Comparison of ENCODE assay signal across 25 mouse cellular contexts in the genomic region with DNA sequence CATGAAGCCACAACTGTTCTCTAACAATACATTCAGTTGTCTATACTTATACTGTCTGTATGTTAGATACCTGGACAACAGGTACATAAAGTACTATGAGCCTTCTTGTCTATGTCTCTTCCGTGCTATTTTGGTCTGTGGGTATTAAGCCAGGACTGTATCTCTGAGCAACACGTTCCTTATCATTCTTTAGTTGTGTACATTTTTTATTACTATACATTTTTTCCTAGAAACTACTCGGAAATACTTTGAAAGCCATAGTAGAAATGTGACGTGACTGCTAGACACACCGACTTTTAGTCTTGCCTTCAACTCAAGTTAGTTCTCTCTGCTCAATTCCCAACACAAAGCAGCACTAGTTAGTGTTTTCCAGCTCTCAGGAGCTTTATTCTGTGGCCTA. TPM values are rescaled to one million over a fixed set of nuclear protein-coding genes. Genes with fewer than 3 reads are reported as not detected.
"Had no signal": no experiment of that assay in that cellular context is flagged by ENCODE, and none has a peak within 500 bp of the region (broad histone marks: within the 10 kb centered on the region; RNA-seq: fewer than 3 reads in every experiment).

No protein-coding gene starts in this region.

- H3K27ac ChIP-seq: layer of hippocampus, adult 2 months; limb, embryonic 13.5 days; midbrain, embryonic 10.5 days; neural tube, embryonic 12.5 days; stomach, embryonic 15.5 days had no signal

- H3K9me3 ChIP-seq: limb, embryonic 13.5 days; midbrain, embryonic 10.5 days; neural tube, embryonic 12.5 days; stomach, embryonic 15.5 days had no signal

- H3K9ac ChIP-seq: limb, embryonic 13.5 days; neural tube, embryonic 12.5 days; stomach, embryonic 15.5 days had no signal

- H3K4me2 ChIP-seq: limb, embryonic 13.5 days; neural tube, embryonic 12.5 days; stomach, embryonic 15.5 days had no signal

- DNase-seq: kidney, adult 11 months; kidney, adult 9 months; kidney, postnatal 10 days; kidney, postnatal 4 days; left cerebral cortex, postnatal 4 days; lung, adult 18-20 months; lung, postnatal 4 days; midbrain, embryonic 14.5 days; retina, postnatal 1 day; right cerebral cortex, postnatal 4 days; spleen, adult 18-20 months; thymus, adult 2 months; thymus, postnatal 25 days had no signal

- ATAC-seq: inflammation-experienced regulatory T-cells, adult 6 months; lung, postnatal 0 days had no signal

- H3K36me3 ChIP-seq: limb, embryonic 13.5 days; midbrain, embryonic 10.5 days; neural tube, embryonic 12.5 days; stomach, embryonic 15.5 days had no signal

- H3K4me3 ChIP-seq: layer of hippocampus, adult 2 months; limb, embryonic 13.5 days; midbrain, embryonic 10.5 days; myocyte; neural tube, embryonic 12.5 days; stomach, embryonic 15.5 days had no signal

- H3K27me3 ChIP-seq: neural tube, embryonic 12.5 days; stomach, embryonic 15.5 days had no signal

- H3K4me1 ChIP-seq: limb, embryonic 13.5 days; midbrain, embryonic 10.5 days; neural tube, embryonic 12.5 days; stomach, embryonic 15.5 days had no signal

RNA-seq across cellular contexts. Expression of a gene that starts 4.8 kb away (rescaled TPM):
- total RNA-seq: layer of hippocampus, adult 2 months; layer of hippocampus, postnatal 14 days; left cerebral cortex, postnatal 10 days; left cerebral cortex, postnatal 4 days; neutrophil, adult 5-6 weeks had no signal
- polyA plus RNA-seq: inflammation-experienced regulatory T-cells, adult 6 months; lung, postnatal 0 days; midbrain, embryonic 14.5 days; myocyte; testis, adult 2 months; thymus, adult 2 months had no signal

RNA-seq across cellular contexts. Expression of a gene that starts 45.7 kb away (rescaled TPM):
- polyA plus RNA-seq: inflammation-experienced regulatory T-cells, adult 6 months; myocyte; neural tube, embryonic 12.5 days had no signal
